ENCODE assay signal across 17 mouse cellular contexts in genomic region chr5:117137011-117137410, GRCm38 (mm10). TPM values are rescaled to one million over a fixed set of nuclear protein-coding genes. Genes with fewer than 3 reads are reported as not detected.
DNase-seq lines count a peak whose midpoint lies in the region; ATAC-seq and TF ChIP-seq lines count a peak whose summit lies in the region.
"Had no signal": no experiment of that assay in that cellular context is flagged by ENCODE, and none has a peak within 500 bp of the region (broad histone marks: within the 10 kb centered on the region; RNA-seq: fewer than 3 reads in every experiment).

No protein-coding gene starts in this region.

- TF ChIP-seq POLR2A in CH12.LX (IDR thresholded peaks at IDR 0.05; ENCODE audit: low read depth, low read length), result no peak

- 79% methylated on average over 10 of the region's 10 CpGs for whole genome bisulfite sequencing in forebrain, embryonic 12.5 days

- dilution Hi-C loops in CH12.LX (cut with MboI; ENCODE audit: extremely low pct_ligation_motif_present, extremely low pct_unique_long_range_greater_than_20kb, low sequenced_read_pairs), result no loop called here

- no peaks in the 10 kb centered on the region for H3K27me3 ChIP-seq in CH12.LX (replicated peaks)
- H3K27me3 ChIP-seq in forebrain, embryonic 12.5 days, result no peaks in the 10 kb centered on the region
- H3K27me3 ChIP-seq: hindbrain, embryonic 13.5 days; Patski had no signal

- ATAC-seq in forebrain, embryonic 12.5 days (ENCODE audit: low FRiP score), result no peak
- ATAC-seq: CD4-positive, CD25-positive, alpha-beta regulatory T cell, adult 4 months; forebrain, postnatal 0 days; Patski had no signal

- no peak for TF ChIP-seq CTCF in CH12.LX (conservative IDR thresholded peaks at IDR 0.05 in 1 of 2, IDR thresholded peaks at IDR 0.05 in 1 of 2; ENCODE audit: low read depth in 2 of 2, low read length in 2 of 2)

- DNase-seq in heart, adult 11 months, result peak; percentile 91
- DNase-seq in heart, postnatal 14 days, result no peak
- peak; percentile 19 for DNase-seq in kidney, postnatal 10 days
- no peak for DNase-seq in kidney, postnatal 25 days
- DNase-seq in CH12.LX (ENCODE audit: extremely low read depth) (no peak), liver (peak; percentile 39)
- no peak for DNase-seq in right cerebral cortex, postnatal 25 days
- DNase-seq: cerebellum, postnatal 14 days; forebrain, postnatal 0 days; kidney, adult 2 months; layer of hippocampus, postnatal 36 days had no signal

- H3K9me3 ChIP-seq in CH12.LX (replicated peaks; ENCODE audit: low read length), result no peaks in the 10 kb centered on the region
- H3K9me3 ChIP-seq in forebrain, embryonic 12.5 days, result no peaks in the 10 kb centered on the region
- H3K9me3 ChIP-seq: hindbrain, embryonic 13.5 days had no signal

- TF ChIP-seq RAD21 in CH12.LX (IDR thresholded peaks at IDR 0.05; ENCODE audit: low read depth, low read length), result no peak

- intact Hi-C loops in heart, postnatal 14 days (cut with DNase I), result no loop called here

- H3K27ac ChIP-seq in CH12.LX (ENCODE audit: insufficient read depth, low read depth), result no peak overlapping the region
- no peak overlapping the region for H3K27ac ChIP-seq in forebrain, embryonic 12.5 days
- H3K27ac ChIP-seq: hindbrain, embryonic 13.5 days had no signal

- no peak overlapping the region for H3K4me3 ChIP-seq in CH12.LX (replicated peaks in 1 of 3; ENCODE audit: low read depth in 2 of 3, low read length in 2 of 3, poor library complexity in 1 of 3)
- H3K4me3 ChIP-seq in forebrain, embryonic 12.5 days (replicated peaks), result no peak overlapping the region
- H3K4me3 ChIP-seq: hindbrain, embryonic 13.5 days; myocyte had no signal

- peak overlapping the region; percentile 47; the same call in 1 of the 2 replicates for H3K4me2 ChIP-seq in CH12.LX (ENCODE audit: insufficient read depth, low read depth, poor library complexity, severe bottlenecking)
- no peak overlapping the region for H3K4me2 ChIP-seq in forebrain, embryonic 12.5 days
- H3K4me2 ChIP-seq: hindbrain, embryonic 13.5 days; midbrain, embryonic 11.5 days had no signal

- H3K79me2 ChIP-seq in CH12.LX (replicated peaks; ENCODE audit: control insufficient read depth, extremely low read depth, insufficient read depth, poor library complexity, severe bottlenecking), result peaks cover 54% of the 10 kb centered on the region

- no peak overlapping the region for H3K9ac ChIP-seq in CH12.LX (ENCODE audit: insufficient read depth, low read depth)
- no peak overlapping the region for H3K9ac ChIP-seq in forebrain, embryonic 12.5 days
- H3K9ac ChIP-seq: forebrain, postnatal 0 days; hindbrain, embryonic 13.5 days had no signal

- H3K36me3 ChIP-seq in CH12.LX (replicated peaks in 1 of 2; ENCODE audit: control insufficient read depth in 1 of 2, insufficient read depth in 1 of 2, low read length in 1 of 2), result peaks cover 0 to 33% of the 10 kb centered on the region in 2 experiments
- H3K36me3 ChIP-seq in forebrain, embryonic 12.5 days (replicated peaks), result no peaks in the 10 kb centered on the region
- H3K36me3 ChIP-seq: hindbrain, embryonic 13.5 days had no signal

- peaks cover 25 to 68% of the 10 kb centered on the region in 2 experiments for H3K4me1 ChIP-seq in CH12.LX (ENCODE audit: control insufficient read depth in 1 of 2, insufficient read depth in 2 of 2)
- H3K4me1 ChIP-seq in forebrain, embryonic 12.5 days, result peaks cover 15% of the 10 kb centered on the region

- TF ChIP-seq EP300 in CH12.LX (IDR thresholded peaks at IDR 0.05; ENCODE audit: low read length), result no peak

- in situ Hi-C loops in CH12.LX (cut with MboI; ENCODE audit: low pct_ligation_motif_present, low pct_unique_long_range_greater_than_20kb, low sequenced_read_pairs), result loop anchor here (5.0 kb wide), 1 partner anchor 40 kb away; no protein-coding TSS in a partner anchor

TF ChIP-seq in CH12.LX, 34 proteins besides CTCF, POLR2A, EP300 and RAD21:
- TF ChIP-seq NELFE (IDR thresholded peaks at IDR 0.05; ENCODE audit: low read depth, low read length), result no peak
- TF ChIP-seq KAT2A (IDR thresholded peaks at IDR 0.05; ENCODE audit: insufficient replicate concordance, low read length), result no peak
- TF ChIP-seq MXI1 (IDR thresholded peaks at IDR 0.05; ENCODE audit: low read depth, low read length), result no peak

RNA-seq across cellular contexts. Expression of gene Taok3, which starts 17.1 kb away (rescaled TPM):
- 1 to 10 TPM; 9.0 to 9.3 TPM for total RNA-seq in heart, postnatal 14 days (2021)
- total RNA-seq in CH12.LX (2012; rRNA removed), result 17.4 and 18.6 TPM in 2 replicates
- 7.2 and 8.3 TPM in 2 replicates for total RNA-seq in CH12.LX (2014; rRNA removed)
- polyA plus RNA-seq in CH12.LX (2012; ENCODE audit: insufficient read length, low read depth), result 34.6 and 35.0 TPM in 2 replicates
- polyA plus RNA-seq in forebrain, embryonic 12.5 days (2016; fragmentation: Nextera tagmentation; extraction: Ambion mirVana), result 24.3 and 24.8 TPM in 2 replicates

RNA-seq across cellular contexts. Expression of gene Suds3, which starts 21.1 kb away (rescaled TPM):
- total RNA-seq in heart, postnatal 14 days (2021), result 10 to 100 TPM; 66.6 to 73.7 TPM
- 54.2 and 64.9 TPM in 2 replicates for total RNA-seq in CH12.LX (2012; rRNA removed)
- 68.1 and 70.9 TPM in 2 replicates for total RNA-seq in CH12.LX (2014; rRNA removed)
- polyA plus RNA-seq in CH12.LX (2012; ENCODE audit: insufficient read length, low read depth), result 103 and 134 TPM in 2 replicates
- 113 and 116 TPM in 2 replicates for polyA plus RNA-seq in forebrain, embryonic 12.5 days (2016; fragmentation: Nextera tagmentation; extraction: Ambion mirVana)

Comparison
In these comparisons a context has a peak if more than half of its experiments do, and no peak if none do; other contexts are left out.
1. DNase-seq: peak in heart, adult 11 months (single experiment), kidney, postnatal 10 days (single experiment) and liver (single experiment); none in heart, postnatal 14 days (0 of 2), kidney, postnatal 25 days (0 of 2), CH12.LX (single experiment) and right cerebral cortex, postnatal 25 days (single experiment).